Mouse (Mus musculus): Measurements from ENCODE around the gene Cyfip1. TPM values are rescaled to one million over a fixed set of nuclear protein-coding genes. Genes with fewer than 3 reads are reported as not detected.

The Cyfip1 gene
- polyA plus RNA-seq (2012; fragmentation: generic; extraction: Trizol), result 47.9 TPM
- long read RNA-seq, experiment 1, full-length matches to known transcripts, result 21 of 47 reads
- long read RNA-seq, experiment 1, partial matches to known transcripts, result 23 of 47 reads
- long read RNA-seq, experiment 1, other reads (novel, unspliced or antisense), result 3 of 47 reads
- long read RNA-seq, experiment 2, full-length matches to known transcripts, result 377 of 462 reads
- long read RNA-seq, experiment 2, partial matches to known transcripts, result 63 of 462 reads
- long read RNA-seq, experiment 2, other reads (novel, unspliced or antisense), result 22 of 462 reads

- H3K27me3 ChIP-seq (ENCODE audit: control insufficient read depth, insufficient read depth, insufficient read length), result no peaks in the 10 kb centered on the region
- H3ac ChIP-seq (ENCODE audit: control insufficient read depth, insufficient read length, low read depth), result peak within 1 kb of the TSS; percentile 94
- peaks cover 37% of the 10 kb centered on the region for H3K79me3 ChIP-seq (ENCODE audit: low read depth)
- peaks cover 44% of the 10 kb centered on the region for H3K79me2 ChIP-seq (ENCODE audit: control insufficient read depth, insufficient read depth)
- H3K4me3 ChIP-seq (ENCODE audit: insufficient read depth, poor library complexity, severe bottlenecking), result peak within 1 kb of the TSS; percentile 78
- no peaks in the 10 kb centered on the region for H3K36me3 ChIP-seq (ENCODE audit: control insufficient read depth, insufficient read depth)
- TF ChIP-seq MAX (IDR thresholded peaks at IDR 0.05), result no peak
- TF ChIP-seq CEBPB (IDR thresholded peaks at IDR 0.05; ENCODE audit: low read depth), result no peak
- no peak for TF ChIP-seq FOSL1 (IDR thresholded peaks at IDR 0.05; ENCODE audit: insufficient read depth, low read length, poor library complexity, severe bottlenecking)
Measured at GRCm38 (mm10) chr7:55841445-55841844, at the start of gene Cyfip1. TSS of gene Cyfip1 (plus strand) at chr7:55841745.

GRCm38 (mm10) chr7:55792280-55792679 is 49.3 kb upstream of the Cyfip1 start:
- no peak overlapping the region for H3ac ChIP-seq (ENCODE audit: control insufficient read depth, insufficient read length, low read depth)
- no peak overlapping the region for H3K4me3 ChIP-seq (ENCODE audit: insufficient read depth, poor library complexity, severe bottlenecking)
- H3K79me2 ChIP-seq (ENCODE audit: control insufficient read depth, insufficient read depth), result peaks cover 27% of the 10 kb centered on the region
- H3K79me3 ChIP-seq (ENCODE audit: low read depth), result peaks cover 14% of the 10 kb centered on the region
- TF ChIP-seq MAX (IDR thresholded peaks at IDR 0.05) (no peak), USF1 (IDR thresholded peaks at IDR 0.05; ENCODE audit: low read depth) (no peak), CEBPB (IDR thresholded peaks at IDR 0.05; ENCODE audit: low read depth) (no peak), MYOD1 (IDR thresholded peaks at IDR 0.05; ENCODE audit: control insufficient read depth, insufficient read length, low read depth) (no peak), MYOG (IDR thresholded peaks at IDR 0.05; ENCODE audit: control insufficient read depth, extremely low read depth, insufficient read length) (no peak), FOSL1 (IDR thresholded peaks at IDR 0.05; ENCODE audit: insufficient read depth, low read length, poor library complexity, severe bottlenecking) (no peak), CTCF (IDR thresholded peaks at IDR 0.05; ENCODE audit: control insufficient read depth, insufficient read depth, insufficient read length) (no peak)
- H3K36me3 ChIP-seq (ENCODE audit: control insufficient read depth, insufficient read depth), result peaks cover 13% of the 10 kb centered on the region
- H3K27me3 ChIP-seq (ENCODE audit: control insufficient read depth, insufficient read depth, insufficient read length), result no peaks in the 10 kb centered on the region

GRCm38 (mm10) chr7:55793236-55793951 is 48.2 kb upstream of the Cyfip1 start:
- no peaks in the 10 kb centered on the region for H3K27me3 ChIP-seq (ENCODE audit: control insufficient read depth, insufficient read depth, insufficient read length)
- peaks cover 14% of the 10 kb centered on the region for H3K79me3 ChIP-seq (ENCODE audit: low read depth)
- H3ac ChIP-seq (ENCODE audit: control insufficient read depth, insufficient read length, low read depth), result peak overlapping the region; percentile 52
- H3K4me3 ChIP-seq (ENCODE audit: insufficient read depth, poor library complexity, severe bottlenecking), result peak overlapping the region; percentile 51
- TF ChIP-seq MYOD1 (IDR thresholded peaks at IDR 0.05; ENCODE audit: control insufficient read depth, insufficient read length, low read depth) (no peak), CTCF (IDR thresholded peaks at IDR 0.05; ENCODE audit: control insufficient read depth, insufficient read depth, insufficient read length) (no peak), MYOG (IDR thresholded peaks at IDR 0.05; ENCODE audit: control insufficient read depth, extremely low read depth, insufficient read length) (no peak), MAX (IDR thresholded peaks at IDR 0.05) (no peak), CEBPB (IDR thresholded peaks at IDR 0.05; ENCODE audit: low read depth) (no peak), FOSL1 (IDR thresholded peaks at IDR 0.05; ENCODE audit: insufficient read depth, low read length, poor library complexity, severe bottlenecking) (no peak), USF1 (IDR thresholded peaks at IDR 0.05; ENCODE audit: low read depth) (no peak)
- H3K36me3 ChIP-seq (ENCODE audit: control insufficient read depth, insufficient read depth), result peaks cover 22% of the 10 kb centered on the region
- peaks cover 29% of the 10 kb centered on the region for H3K79me2 ChIP-seq (ENCODE audit: control insufficient read depth, insufficient read depth)

- Histone ChIP-seq H3K27me3 (ENCODE audit: control insufficient read depth, insufficient read depth, insufficient read length) (no peaks in the 10 kb centered on the region), H3K4me3 (ENCODE audit: insufficient read depth, poor library complexity, severe bottlenecking) (peak within 1 kb of the TSS; percentile 51), H3K36me3 (ENCODE audit: control insufficient read depth, insufficient read depth) (peaks cover 28% of the 10 kb centered on the region), H3ac (ENCODE audit: control insufficient read depth, insufficient read length, low read depth) (peak within 1 kb of the TSS; percentile 79), H3K79me3 (ENCODE audit: low read depth) (peaks cover 14% of the 10 kb centered on the region), H3K79me2 (ENCODE audit: control insufficient read depth, insufficient read depth) (peaks cover 29% of the 10 kb centered on the region)
- TF ChIP-seq FOSL1 (IDR thresholded peaks at IDR 0.05; ENCODE audit: insufficient read depth, low read length, poor library complexity, severe bottlenecking), result no peak
Measured at GRCm38 (mm10) chr7:55793952-55794603, 47.5 kb upstream of the Cyfip1 start, which contains the start of gene Tubgcp5. TSS of gene Tubgcp5 (plus strand) at chr7:55794154.

GRCm38 (mm10) chr7:55799981-55800380 is 41.6 kb upstream of the Cyfip1 start:
- TF ChIP-seq USF1 (IDR thresholded peaks at IDR 0.05; ENCODE audit: low read depth) (no peak), FOSL1 (IDR thresholded peaks at IDR 0.05; ENCODE audit: insufficient read depth, low read length, poor library complexity, severe bottlenecking) (no peak), CEBPB (IDR thresholded peaks at IDR 0.05; ENCODE audit: low read depth) (no peak), MYOG (IDR thresholded peaks at IDR 0.05; ENCODE audit: control insufficient read depth, extremely low read depth, insufficient read length) (no peak), MAX (IDR thresholded peaks at IDR 0.05) (no peak), MYOD1 (IDR thresholded peaks at IDR 0.05; ENCODE audit: control insufficient read depth, insufficient read length, low read depth) (no peak), CTCF (IDR thresholded peaks at IDR 0.05; ENCODE audit: control insufficient read depth, insufficient read depth, insufficient read length) (no peak)
- H3K4me3 ChIP-seq (ENCODE audit: insufficient read depth, poor library complexity, severe bottlenecking), result no peak overlapping the region
- H3K36me3 ChIP-seq (ENCODE audit: control insufficient read depth, insufficient read depth), result peaks cover 51% of the 10 kb centered on the region
- peaks cover 21% of the 10 kb centered on the region for H3K79me2 ChIP-seq (ENCODE audit: control insufficient read depth, insufficient read depth)
- H3K79me3 ChIP-seq (ENCODE audit: low read depth), result peaks cover 7% of the 10 kb centered on the region
- no peak overlapping the region for H3ac ChIP-seq (ENCODE audit: control insufficient read depth, insufficient read length, low read depth)
- no peaks in the 10 kb centered on the region for H3K27me3 ChIP-seq (ENCODE audit: control insufficient read depth, insufficient read depth, insufficient read length)

All from C2C12 (cell line).